Mouse (Mus musculus): ENCODE measurements around the gene Dennd1b. TPM values are rescaled to one million over a fixed set of nuclear protein-coding genes. Genes with fewer than 3 reads are reported as not detected.

Gene Dennd1b
- polyA plus RNA-seq, 1 experiment from 2014 or later = 8.5 TPM

GRCm38 (mm10) chr1:139092144-139092543, 128.9 kb downstream of the Dennd1b start:
- Histone ChIP-seq H3K4me2 (no peak overlapping the region), H3K4me3 (no peak overlapping the region), H3K27me3 (no peaks in the 10 kb centered on the region), H3K27ac (no peak overlapping the region), H3K4me1 (0 out of 2 replicates have a peak, but pooled peaks cover 2% of the 10 kb centered on the region), H3K9me3 (no peaks in the 10 kb centered on the region), H3K36me3 (0 out of 2 replicates have a peak, but pooled peaks cover 3% of the 10 kb centered on the region), H3K9ac (no peak overlapping the region)
- no peak for ATAC-seq (ENCODE audit: insufficient number of reproducible peaks, low FRiP score, low TSS enrichment, low read depth)
- 46% methylated on average over 10 of the region's 10 CpGs for WGBS

GRCm38 (mm10) chr1:139092722-139093121, 129.5 kb downstream of the Dennd1b start:
- 0 out of 2 replicates have a peak, but pooled peaks cover 3% of the 10 kb centered on the region for H3K36me3 ChIP-seq
- WGBS = 33% methylated on average over 4 of the region's 4 CpGs
- 0 out of 2 replicates have a peak, but pooled peaks cover 2% of the 10 kb centered on the region for H3K4me1 ChIP-seq
- no peak for ATAC-seq (ENCODE audit: insufficient number of reproducible peaks, low FRiP score, low TSS enrichment, low read depth)
- no peak overlapping the region for H3K9ac ChIP-seq
- H3K4me3 ChIP-seq = no peak overlapping the region
- no peaks in the 10 kb centered on the region for H3K9me3 ChIP-seq
- no peaks in the 10 kb centered on the region for H3K27me3 ChIP-seq
- H3K4me2 ChIP-seq = no peak overlapping the region
- H3K27ac ChIP-seq = no peak overlapping the region

GRCm38 (mm10) chr1:139096369-139096768, 133.1 kb downstream of the Dennd1b start:
- no peak overlapping the region for H3K4me2 ChIP-seq
- H3K27ac ChIP-seq = no peak overlapping the region
- 0 out of 2 replicates have a peak, but pooled peaks cover 3% of the 10 kb centered on the region for H3K36me3 ChIP-seq
- no peaks in the 10 kb centered on the region for H3K9me3 ChIP-seq
- no peak overlapping the region for H3K9ac ChIP-seq
- 0 out of 2 replicates have a peak, but pooled peaks cover 2% of the 10 kb centered on the region for H3K4me1 ChIP-seq
- ATAC-seq (ENCODE audit: insufficient number of reproducible peaks, low FRiP score, low TSS enrichment, low read depth) = no peak
- WGBS = 85% methylated on average over 6 of the region's 6 CpGs
- no peak overlapping the region for H3K4me3 ChIP-seq
- no peaks in the 10 kb centered on the region for H3K27me3 ChIP-seq

- no peaks in the 10 kb centered on the region for H3K4me1 ChIP-seq
- no peak overlapping the region for H3K4me3 ChIP-seq
- H3K9ac ChIP-seq = no peak overlapping the region
- WGBS = 78% methylated on average over 4 of the region's 4 CpGs
- H3K36me3 ChIP-seq = peaks cover 9% of the 10 kb centered on the region; the same call in 1 of the 2 replicates
- no peaks in the 10 kb centered on the region for H3K27me3 ChIP-seq
- H3K27ac ChIP-seq = no peak overlapping the region
- no peak overlapping the region for H3K4me2 ChIP-seq
- H3K9me3 ChIP-seq = no peaks in the 10 kb centered on the region
- no peak for ATAC-seq (ENCODE audit: insufficient number of reproducible peaks, low FRiP score, low TSS enrichment, low read depth)
These were observed 134.9 kb downstream of the Dennd1b start for GRCm38 (mm10) chr1:139098088-139098487.

- H3K4me3 ChIP-seq = no peak overlapping the region
- no peaks in the 10 kb centered on the region for H3K4me1 ChIP-seq
- H3K36me3 ChIP-seq = peaks cover 24% of the 10 kb centered on the region; the same call in 1 of the 2 replicates
- no peak overlapping the region for H3K4me2 ChIP-seq
- WGBS = 77% methylated on average over 9 of the region's 9 CpGs
- H3K27ac ChIP-seq = no peak overlapping the region
- ATAC-seq (ENCODE audit: insufficient number of reproducible peaks, low FRiP score, low TSS enrichment, low read depth) = no peak
- no peaks in the 10 kb centered on the region for H3K9me3 ChIP-seq
- no peak overlapping the region for H3K9ac ChIP-seq
- H3K27me3 ChIP-seq = no peaks in the 10 kb centered on the region
These were observed 138.5 kb downstream of the Dennd1b start for GRCm38 (mm10) chr1:139101725-139102124.

GRCm38 (mm10) chr1:139108251-139108650, 145.0 kb downstream of the Dennd1b start:
- no peak for ATAC-seq (ENCODE audit: insufficient number of reproducible peaks, low FRiP score, low TSS enrichment, low read depth)
- Histone ChIP-seq H3K9ac (no peak overlapping the region), H3K9me3 (no peaks in the 10 kb centered on the region), H3K27me3 (no peaks in the 10 kb centered on the region), H3K4me1 (no peaks in the 10 kb centered on the region), H3K4me2 (no peak overlapping the region), H3K36me3 (peaks cover 17% of the 10 kb centered on the region; the same call in 1 of the 2 replicates), H3K4me3 (no peak overlapping the region), H3K27ac (no peak overlapping the region)
- 70% methylated on average over 2 of the region's 2 CpGs for WGBS

GRCm38 (mm10) chr1:139122626-139123025, 159.4 kb downstream of the Dennd1b start:
- Histone ChIP-seq H3K4me2 (no peak overlapping the region), H3K4me1 (no peaks in the 10 kb centered on the region), H3K36me3 (peaks cover 3% of the 10 kb centered on the region; the same call in 1 of the 2 replicates), H3K9me3 (no peaks in the 10 kb centered on the region), H3K27me3 (no peaks in the 10 kb centered on the region), H3K27ac (no peak overlapping the region), H3K4me3 (no peak overlapping the region), H3K9ac (no peak overlapping the region)
- 98% methylated on average over 8 of the region's 8 CpGs for WGBS
- no peak for ATAC-seq (ENCODE audit: insufficient number of reproducible peaks, low FRiP score, low TSS enrichment, low read depth)

GRCm38 (mm10) chr1:139139644-139140043, 176.4 kb downstream of the Dennd1b start:
- Histone ChIP-seq H3K27me3 (no peaks in the 10 kb centered on the region), H3K9me3 (no peaks in the 10 kb centered on the region), H3K36me3 (peaks cover 5% of the 10 kb centered on the region), H3K4me2 (no peak overlapping the region), H3K27ac (no peak overlapping the region), H3K4me1 (no peaks in the 10 kb centered on the region), H3K9ac (no peak overlapping the region), H3K4me3 (no peak overlapping the region)
- no peak; the same call in 1 of the 2 replicates for ATAC-seq (ENCODE audit: insufficient number of reproducible peaks, low FRiP score, low TSS enrichment, low read depth)
- 73% methylated on average over 1 of the region's 1 CpGs for whole genome bisulfite sequencing

- H3K4me3 ChIP-seq = no peak overlapping the region
- H3K36me3 ChIP-seq = peaks cover 13% of the 10 kb centered on the region
- no peak overlapping the region for H3K9ac ChIP-seq
- no peak overlapping the region for H3K27ac ChIP-seq
- no peaks in the 10 kb centered on the region for H3K9me3 ChIP-seq
- 96% methylated on average over 1 of the region's 2 CpGs for WGBS
- no peaks in the 10 kb centered on the region for H3K27me3 ChIP-seq
- no peak for ATAC-seq (ENCODE audit: insufficient number of reproducible peaks, low FRiP score, low TSS enrichment, low read depth)
- H3K4me2 ChIP-seq = no peak overlapping the region
- H3K4me1 ChIP-seq = no peaks in the 10 kb centered on the region
These were observed 182.3 kb downstream of the Dennd1b start for GRCm38 (mm10) chr1:139145516-139145915.

- Histone ChIP-seq H3K9ac (no peak overlapping the region), H3K27me3 (no peaks in the 10 kb centered on the region), H3K36me3 (peaks cover 13% of the 10 kb centered on the region), H3K4me3 (no peak overlapping the region), H3K4me1 (no peaks in the 10 kb centered on the region), H3K9me3 (no peaks in the 10 kb centered on the region), H3K4me2 (no peak overlapping the region), H3K27ac (no peak overlapping the region)
- 83% methylated on average over 3 of the region's 3 CpGs for WGBS
- no peak for ATAC-seq (ENCODE audit: insufficient number of reproducible peaks, low FRiP score, low TSS enrichment, low read depth)
These were observed 183.1 kb downstream of the Dennd1b start for GRCm38 (mm10) chr1:139146306-139146705.

GRCm38 (mm10) chr1:139153006-139153405, 189.8 kb downstream of the Dennd1b start:
- Histone ChIP-seq H3K4me1 (no peaks in the 10 kb centered on the region), H3K27me3 (no peaks in the 10 kb centered on the region), H3K27ac (no peak overlapping the region), H3K9ac (no peak overlapping the region), H3K4me3 (no peak overlapping the region), H3K4me2 (no peak overlapping the region), H3K9me3 (no peaks in the 10 kb centered on the region), H3K36me3 (no peaks in the 10 kb centered on the region)
- no peak for ATAC-seq (ENCODE audit: insufficient number of reproducible peaks, low FRiP score, low TSS enrichment, low read depth)
- WGBS = 75% methylated on average over 2 of the region's 2 CpGs

GRCm38 (mm10) chr1:139153493-139153892, 190.3 kb downstream of the Dennd1b start:
- Histone ChIP-seq H3K9me3 (no peaks in the 10 kb centered on the region), H3K27me3 (no peaks in the 10 kb centered on the region), H3K4me1 (no peaks in the 10 kb centered on the region), H3K4me3 (no peak overlapping the region), H3K36me3 (no peaks in the 10 kb centered on the region), H3K9ac (no peak overlapping the region), H3K27ac (no peak overlapping the region), H3K4me2 (no peak overlapping the region)
- no peak for ATAC-seq (ENCODE audit: insufficient number of reproducible peaks, low FRiP score, low TSS enrichment, low read depth)
- 47% methylated on average over 6 of the region's 6 CpGs for WGBS

- no peaks in the 10 kb centered on the region for H3K4me1 ChIP-seq
- H3K4me2 ChIP-seq = no peak overlapping the region
- no peaks in the 10 kb centered on the region for H3K9me3 ChIP-seq
- H3K4me3 ChIP-seq = no peak overlapping the region
- no peaks in the 10 kb centered on the region for H3K36me3 ChIP-seq
- 13% methylated on average over 3 of the region's 3 CpGs for WGBS
- ATAC-seq (ENCODE audit: insufficient number of reproducible peaks, low FRiP score, low TSS enrichment, low read depth) = no peak
- no peak overlapping the region for H3K27ac ChIP-seq
- no peaks in the 10 kb centered on the region for H3K27me3 ChIP-seq
- no peak overlapping the region for H3K9ac ChIP-seq
These were observed 193.2 kb downstream of the Dennd1b start for GRCm38 (mm10) chr1:139156397-139156796.
